Mouse (Mus musculus) CH12.LX (cell line): ENCODE measurements at regions not wholly inside any gene's neighbourhood (a gene's known extent, or its start where the extent isn't known, plus 50 kb on each side); places are given as distances from the start of the nearest gene placed in this dataset.

ENCODE experiments used
- BHLHE40 ChIP-seq: IDR thresholded peaks from 2 replicates; pipeline ENCODE4 v1.6.1; 2011; ENCODE audit warnings: mild to moderate bottlenecking, low read depth, low read length, improper control_type of control experiment
- CHD2 ChIP-seq: IDR thresholded peaks from 2 replicates; pipeline ENCODE4 v1.6.1; 2011; ENCODE audit warnings: low read length, improper control_type of control experiment
- CTCF ChIP-seq, 2 experiments: IDR thresholded peaks in 1 of 2; conservative IDR thresholded peaks in 1 of 2; 2 replicates each; pipeline ENCODE4 v1.5.1; 2011 to 2012; ENCODE audit warnings: low read depth in 2 of 2, low read length in 2 of 2, improper control_type of control experiment in 1 of 2, inconsistent platforms in 1 of 2, mild to moderate bottlenecking in 1 of 2, moderate library complexity in 1 of 2
- ETS1 ChIP-seq: conservative IDR thresholded peaks from 2 replicates; pipeline ENCODE4 v1.6.1; 2012; ENCODE audit warnings: low read depth, mild to moderate bottlenecking, inconsistent platforms, low read length, improper control_type of control experiment, moderate library complexity
- MAFK ChIP-seq: IDR thresholded peaks from 2 replicates; pipeline ENCODE4 v1.6.1; 2011; ENCODE audit warnings: low read length, improper control_type of control experiment; ENCODE audit not compliant: insufficient replicate concordance
- MAX ChIP-seq: IDR thresholded peaks from 2 replicates; pipeline ENCODE4 v1.6.1; 2011; ENCODE audit warnings: low read length, improper control_type of control experiment
- MEF2A ChIP-seq: IDR thresholded peaks from 2 replicates; pipeline ENCODE4 v1.6.1; 2014; ENCODE audit warnings: low read depth, mild to moderate bottlenecking, inconsistent platforms, low read length, improper control_type of control experiment, borderline replicate concordance
- MXI1 ChIP-seq: IDR thresholded peaks from 2 replicates; pipeline ENCODE4 v1.6.1; 2011; ENCODE audit warnings: mild to moderate bottlenecking, low read depth, low read length, improper control_type of control experiment
- POLR2AphosphoS2 ChIP-seq: IDR thresholded peaks from 2 replicates; pipeline ENCODE4 v1.6.1; 2011; ENCODE audit warnings: low read depth, low read length, improper control_type of control experiment
- ZNF384 ChIP-seq: IDR thresholded peaks from 2 replicates; pipeline ENCODE4 v1.6.1; 2012; ENCODE audit warnings: low read depth, low read length, improper control_type of control experiment, inconsistent platforms

DNA sequence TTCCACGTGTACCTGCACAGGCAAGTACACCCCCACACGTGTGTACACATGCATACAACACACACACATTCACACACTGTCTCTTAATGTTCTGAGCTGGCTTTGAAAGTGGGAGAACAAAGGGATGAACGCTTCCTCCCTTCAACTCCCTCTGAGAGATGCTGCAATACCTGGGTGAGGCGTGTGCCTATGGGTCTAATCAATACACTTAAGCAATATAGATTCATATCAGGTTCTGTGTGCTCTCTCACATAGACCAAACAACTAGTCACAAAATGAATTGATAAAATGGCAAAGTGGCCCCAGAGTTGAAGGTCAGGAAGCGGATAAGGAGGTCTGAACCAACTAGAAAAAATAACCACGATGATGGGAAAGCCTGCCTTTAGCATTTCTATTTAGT is 116.1 kb upstream of the Plcz1 start:
- TF ChIP-seq CHD2 (no peak), MEF2A (no peak), POLR2AphosphoS2 (no peak), CTCF (conservative IDR thresholded peaks at IDR 0.05 in 1 of 2, IDR thresholded peaks at IDR 0.05 in 1 of 2; ENCODE audit: low read depth in 2 of 2, low read length in 2 of 2) (no peak), ZNF384 (no peak), MXI1 (no peak), MAFK (no peak), ETS1 (no peak), MAX (no peak), BHLHE40 (no peak)
